Mouse (Mus musculus): Measurements from ENCODE around the gene Zbtb20. TPM values are rescaled to one million over a fixed set of nuclear protein-coding genes. Genes with fewer than 3 reads are reported as not detected.
A peak's percentile ranks its signal among the peaks of the same experiment; 100 is the strongest.

The Zbtb20 gene
- polyA plus RNA-seq, 1 experiment: 72.7 TPM

GRCm38 (mm10) chr16:43464476-43465080, 588.9 kb downstream of the Zbtb20 start:
- Histone ChIP-seq H3K4me3 (ENCODE audit: insufficient read depth, low read depth, low read length) (no peak overlapping the region), H3K4me1 (ENCODE audit: control insufficient read depth, insufficient read depth, low read length) (peaks cover 9% of the 10 kb centered on the region), H3K27ac (ENCODE audit: insufficient read depth, low read depth, low read length) (peak overlapping the region; percentile 74)
- TF ChIP-seq POLR2A (IDR thresholded peaks at IDR 0.05; ENCODE audit: insufficient read depth, low read depth, low read length) (no peak), CTCF (IDR thresholded peaks at IDR 0.05; ENCODE audit: insufficient read depth, low read depth, low read length) (no peak)
- 32% methylated on average over 10 of the region's 10 CpGs for WGBS

GRCm38 (mm10) chr16:43465368-43465839, 589.7 kb downstream of the Zbtb20 start:
- H3K27ac ChIP-seq (ENCODE audit: insufficient read depth, low read depth, low read length): peak overlapping the region; percentile 74

GRCm38 (mm10) chr16:43465921-43466748, 590.5 kb downstream of the Zbtb20 start:
- Histone ChIP-seq H3K27ac (ENCODE audit: insufficient read depth, low read depth, low read length) (peak overlapping the region; percentile 74), H3K4me1 (ENCODE audit: control insufficient read depth, insufficient read depth, low read length) (peaks cover 9% of the 10 kb centered on the region), H3K4me3 (ENCODE audit: insufficient read depth, low read depth, low read length) (no peak overlapping the region)
- TF ChIP-seq CTCF (IDR thresholded peaks at IDR 0.05; ENCODE audit: insufficient read depth, low read depth, low read length): no peak
- 64% methylated on average over 9 of the region's 9 CpGs for WGBS

More at GRCm38 (mm10) chr16:43465368-43465839, 589.7 kb downstream of the Zbtb20 start:
- TF ChIP-seq CTCF (IDR thresholded peaks at IDR 0.05; ENCODE audit: insufficient read depth, low read depth, low read length) (no peak), POLR2A (IDR thresholded peaks at IDR 0.05; ENCODE audit: insufficient read depth, low read depth, low read length) (no peak)
- no peak overlapping the region for H3K4me3 ChIP-seq (ENCODE audit: insufficient read depth, low read depth, low read length)
- WGBS: 59% methylated on average over 3 of the region's 3 CpGs
- H3K4me1 ChIP-seq (ENCODE audit: control insufficient read depth, insufficient read depth, low read length): peaks cover 9% of the 10 kb centered on the region

- no peak for TF ChIP-seq POLR2A (IDR thresholded peaks at IDR 0.05; ENCODE audit: insufficient read depth, low read depth, low read length)
- no peak for TF ChIP-seq CTCF (IDR thresholded peaks at IDR 0.05; ENCODE audit: insufficient read depth, low read depth, low read length)
- 55% methylated on average over 2 of the region's 2 CpGs for WGBS
- H3K27ac ChIP-seq (ENCODE audit: insufficient read depth, low read depth, low read length): no peak overlapping the region
- no peak overlapping the region for H3K4me3 ChIP-seq (ENCODE audit: insufficient read depth, low read depth, low read length)
- peaks cover 9% of the 10 kb centered on the region for H3K4me1 ChIP-seq (ENCODE audit: control insufficient read depth, insufficient read depth, low read length)
Measured at GRCm38 (mm10) chr16:43466749-43467065, 591.0 kb downstream of the Zbtb20 start.

- Histone ChIP-seq H3K4me3 (ENCODE audit: insufficient read depth, low read depth, low read length) (no peak overlapping the region), H3K27ac (ENCODE audit: insufficient read depth, low read depth, low read length) (no peak overlapping the region), H3K4me1 (ENCODE audit: control insufficient read depth, insufficient read depth, low read length) (no peaks in the 10 kb centered on the region)
- TF ChIP-seq POLR2A (IDR thresholded peaks at IDR 0.05; ENCODE audit: insufficient read depth, low read depth, low read length) (no peak), CTCF (IDR thresholded peaks at IDR 0.05; ENCODE audit: insufficient read depth, low read depth, low read length) (no peak)
- WGBS: 71% methylated on average over 3 of the region's 3 CpGs
Measured at GRCm38 (mm10) chr16:43471060-43471459, 595.4 kb downstream of the Zbtb20 start.

- TF ChIP-seq CTCF (IDR thresholded peaks at IDR 0.05; ENCODE audit: insufficient read depth, low read depth, low read length): no peak
- TF ChIP-seq POLR2A (IDR thresholded peaks at IDR 0.05; ENCODE audit: insufficient read depth, low read depth, low read length): no peak
- 89% methylated on average over 11 of the region's 11 CpGs for WGBS
- no peaks in the 10 kb centered on the region for H3K4me1 ChIP-seq (ENCODE audit: control insufficient read depth, insufficient read depth, low read length)
- no peak overlapping the region for H3K27ac ChIP-seq (ENCODE audit: insufficient read depth, low read depth, low read length)
- no peak overlapping the region for H3K4me3 ChIP-seq (ENCODE audit: insufficient read depth, low read depth, low read length)
Measured at GRCm38 (mm10) chr16:43474941-43475728, 599.5 kb downstream of the Zbtb20 start.

GRCm38 (mm10) chr16:43476921-43477320, 601.2 kb downstream of the Zbtb20 start:
- Histone ChIP-seq H3K4me3 (ENCODE audit: insufficient read depth, low read depth, low read length) (no peak overlapping the region), H3K27ac (ENCODE audit: insufficient read depth, low read depth, low read length) (no peak overlapping the region), H3K4me1 (ENCODE audit: control insufficient read depth, insufficient read depth, low read length) (no peaks in the 10 kb centered on the region)
- 93% methylated on average over 3 of the region's 3 CpGs for WGBS
- TF ChIP-seq CTCF (IDR thresholded peaks at IDR 0.05; ENCODE audit: insufficient read depth, low read depth, low read length) (no peak), POLR2A (IDR thresholded peaks at IDR 0.05; ENCODE audit: insufficient read depth, low read depth, low read length) (no peak)

- TF ChIP-seq POLR2A (IDR thresholded peaks at IDR 0.05; ENCODE audit: insufficient read depth, low read depth, low read length): no peak
- TF ChIP-seq CTCF (IDR thresholded peaks at IDR 0.05; ENCODE audit: insufficient read depth, low read depth, low read length): no peak
- WGBS: 67% methylated on average over 1 of the region's 1 CpGs
- no peak overlapping the region; the same call in 1 of the 2 replicates for H3K27ac ChIP-seq (ENCODE audit: insufficient read depth, low read depth, low read length)
- H3K4me3 ChIP-seq (ENCODE audit: insufficient read depth, low read depth, low read length): no peak overlapping the region
- H3K4me1 ChIP-seq (ENCODE audit: control insufficient read depth, insufficient read depth, low read length): no peaks in the 10 kb centered on the region
Measured at GRCm38 (mm10) chr16:43478352-43478751, 602.7 kb downstream of the Zbtb20 start.

Measured in olfactory bulb, adult 2 months (tissue).